Mouse (Mus musculus) embryo, embryonic 11.5 days (tissue): ENCODE results near the gene Ugt1a7c.
"Not testable (repeated sequence)": the region's sequence is repeated elsewhere in the genome, so short reads cannot be mapped to it uniquely, and the experiment has no call there.

Experiments used
- DNase-seq: peaks from one replicate; pipeline ENCODE4 v3.0.0-alpha.2; 2012; ENCODE audit warnings: low read depth, low spot score

Ugt1a7c gene

GRCm38 (mm10) chr1:88223591-88223990 is 128.7 kb downstream of the Ugt1a7c start:
- DNase-seq: no peak

GRCm38 (mm10) chr1:88224029-88224776 is 129.3 kb downstream of the Ugt1a7c start:
- no peak for DNase-seq

- not testable (repeated sequence) for DNase-seq
Observed at GRCm38 (mm10) chr1:88225301-88225700, 130.4 kb downstream of the Ugt1a7c start.

GRCm38 (mm10) chr1:88225741-88226140 is 130.9 kb downstream of the Ugt1a7c start:
- DNase-seq: no peak

- no peak for DNase-seq
Observed at GRCm38 (mm10) chr1:88226670-88227379, 132.0 kb downstream of the Ugt1a7c start, which contains the start of gene Mroh2a. Mroh2a (plus strand) TSS chr1:88226986.

GRCm38 (mm10) chr1:88227482-88227881 is 132.6 kb downstream of the Ugt1a7c start:
- DNase-seq: no peak

GRCm38 (mm10) chr1:88228121-88228520 is 133.3 kb downstream of the Ugt1a7c start:
- DNase-seq: no peak

GRCm38 (mm10) chr1:88229566-88229965 is 134.7 kb downstream of the Ugt1a7c start:
- no peak for DNase-seq

GRCm38 (mm10) chr1:88229986-88230385 is 135.1 kb downstream of the Ugt1a7c start:
- no peak for DNase-seq

GRCm38 (mm10) chr1:88230421-88230820 is 135.6 kb downstream of the Ugt1a7c start:
- no peak for DNase-seq

GRCm38 (mm10) chr1:88230981-88231802 is 136.3 kb downstream of the Ugt1a7c start:
- DNase-seq: no peak

- no peak for DNase-seq
Observed at GRCm38 (mm10) chr1:88231803-88232499, 137.1 kb downstream of the Ugt1a7c start.

GRCm38 (mm10) chr1:88232664-88233380 is 138.0 kb downstream of the Ugt1a7c start:
- no peak for DNase-seq

GRCm38 (mm10) chr1:88233421-88234247 is 138.8 kb downstream of the Ugt1a7c start:
- DNase-seq: no peak

- no peak for DNase-seq
Observed at GRCm38 (mm10) chr1:88234248-88234610, 139.4 kb downstream of the Ugt1a7c start.

- no peak for DNase-seq
Observed at GRCm38 (mm10) chr1:88234646-88235045, 139.8 kb downstream of the Ugt1a7c start.

GRCm38 (mm10) chr1:88235046-88235893 is 140.4 kb downstream of the Ugt1a7c start:
- no peak for DNase-seq

- no peak for DNase-seq
Observed at GRCm38 (mm10) chr1:88235894-88236415, 141.1 kb downstream of the Ugt1a7c start.

- DNase-seq: no peak
Observed at GRCm38 (mm10) chr1:88237311-88237710, 142.4 kb downstream of the Ugt1a7c start.
